Mouse (Mus musculus) mouse embryonic stem cell (cell line): ENCODE measurements around the gene Plekhb1.

Source experiments
- in situ Hi-C, 2 experiments: fragments of 300-500 bp; cut with MboI; formaldehyde crosslinking; loops; 1 replicate in 1 of 2; 3 replicates in 1 of 2; pipeline ENCODE4 v1.14.3; 2019 to 2020; ENCODE audit warnings: low sequenced_read_pairs in 2 of 2, low pct_unique_long_range_greater_than_20kb in 1 of 2, mixed read lengths in 1 of 2; ENCODE audit not compliant: unreplicated experiment in 1 of 2

Gene Plekhb1

DNA sequence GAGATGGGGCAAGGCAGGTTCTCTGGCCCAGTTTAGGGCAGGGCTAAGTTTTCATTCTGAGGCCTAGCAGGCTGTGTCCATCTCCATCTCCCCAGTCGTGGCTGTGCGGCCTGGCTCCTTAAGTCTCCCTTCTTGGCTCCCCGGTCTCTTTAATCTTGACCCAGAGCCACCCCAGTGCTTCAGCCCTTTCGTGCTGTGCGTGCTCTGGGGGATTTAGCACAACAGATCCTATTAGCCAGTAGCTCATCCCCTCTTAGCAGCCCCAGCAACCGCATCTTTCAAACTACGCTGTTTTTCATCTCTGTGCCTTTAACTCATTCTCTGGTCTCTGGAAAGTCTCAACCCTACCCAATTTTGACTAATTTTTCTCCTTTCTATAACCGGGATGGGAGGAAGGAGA is at the start of gene Plekhb1:
Plekhb1 (minus strand) TSS at position 184 of the 400 bp plus-strand sequence.
- in situ Hi-C loops: no loop called here

DNA sequence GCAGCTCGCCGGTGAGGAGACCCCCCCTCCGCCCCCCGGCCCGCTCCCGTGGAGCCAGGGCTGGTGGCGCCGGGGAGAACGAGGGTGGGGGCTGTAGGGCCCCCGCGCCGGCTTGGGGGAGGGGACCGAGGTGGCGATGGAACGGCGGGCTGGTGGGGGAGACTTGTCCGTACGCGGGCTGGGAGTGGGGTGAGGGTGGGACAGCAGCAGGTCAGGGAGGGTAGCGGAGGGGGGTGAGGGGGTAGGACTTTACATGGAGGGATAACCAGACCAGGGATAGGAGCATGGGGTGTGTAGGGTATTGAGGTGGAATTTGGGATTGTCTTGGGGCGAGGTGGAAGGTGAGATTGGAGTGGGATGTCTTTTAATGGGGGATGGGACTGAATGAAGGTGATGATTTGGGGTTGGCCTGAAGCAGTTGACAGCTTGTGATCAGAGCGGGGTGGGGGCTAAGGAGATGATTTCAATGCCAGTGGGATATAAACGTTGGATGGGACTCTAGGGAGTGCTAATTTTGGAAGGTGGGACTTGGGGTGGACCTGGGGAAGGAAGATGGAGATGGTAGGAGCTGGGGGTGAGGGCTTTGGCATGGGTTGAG is 44.8 kb upstream of the Plekhb1 start:
- in situ Hi-C loops: no loop called here

DNA sequence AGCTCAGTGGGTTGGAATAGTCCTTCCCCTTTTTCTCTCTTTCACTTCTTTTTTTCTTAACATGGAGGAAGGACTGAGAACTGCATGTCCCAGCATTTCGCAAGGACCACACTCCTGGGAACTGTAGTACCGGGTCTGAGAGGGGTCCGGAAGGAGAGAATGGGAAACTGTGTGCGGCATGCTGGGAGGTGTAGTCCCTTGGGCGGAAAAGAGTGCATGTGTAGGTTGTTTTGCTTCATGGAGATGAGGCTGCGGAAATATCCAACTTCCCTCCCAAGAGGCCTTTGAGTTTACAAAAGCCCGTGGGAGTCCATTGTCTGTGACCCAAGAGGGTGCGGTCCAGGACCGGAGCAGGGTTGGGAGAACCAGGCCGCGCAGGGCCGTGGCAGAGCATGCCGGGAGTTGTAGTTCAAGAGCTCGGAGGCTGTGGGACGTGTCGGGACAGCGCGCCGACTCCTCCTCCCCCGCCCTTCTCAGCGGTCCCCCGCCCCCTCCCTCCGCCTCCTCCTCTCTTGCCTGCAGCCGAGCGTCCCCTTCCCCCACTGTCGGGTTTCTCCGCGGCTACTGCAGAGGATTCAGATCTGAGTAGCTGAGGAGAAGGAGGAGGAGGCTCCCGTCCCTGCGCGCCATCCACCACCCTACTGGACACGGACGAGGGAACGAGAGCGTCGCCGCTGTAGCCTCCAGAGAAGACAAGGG is 44.1 kb upstream of the Plekhb1 start, which contains the start of gene Fam168a:
Fam168a (plus strand) TSS at position 493 of the 699 bp plus-strand sequence.
- in situ Hi-C loops: no loop called here

DNA sequence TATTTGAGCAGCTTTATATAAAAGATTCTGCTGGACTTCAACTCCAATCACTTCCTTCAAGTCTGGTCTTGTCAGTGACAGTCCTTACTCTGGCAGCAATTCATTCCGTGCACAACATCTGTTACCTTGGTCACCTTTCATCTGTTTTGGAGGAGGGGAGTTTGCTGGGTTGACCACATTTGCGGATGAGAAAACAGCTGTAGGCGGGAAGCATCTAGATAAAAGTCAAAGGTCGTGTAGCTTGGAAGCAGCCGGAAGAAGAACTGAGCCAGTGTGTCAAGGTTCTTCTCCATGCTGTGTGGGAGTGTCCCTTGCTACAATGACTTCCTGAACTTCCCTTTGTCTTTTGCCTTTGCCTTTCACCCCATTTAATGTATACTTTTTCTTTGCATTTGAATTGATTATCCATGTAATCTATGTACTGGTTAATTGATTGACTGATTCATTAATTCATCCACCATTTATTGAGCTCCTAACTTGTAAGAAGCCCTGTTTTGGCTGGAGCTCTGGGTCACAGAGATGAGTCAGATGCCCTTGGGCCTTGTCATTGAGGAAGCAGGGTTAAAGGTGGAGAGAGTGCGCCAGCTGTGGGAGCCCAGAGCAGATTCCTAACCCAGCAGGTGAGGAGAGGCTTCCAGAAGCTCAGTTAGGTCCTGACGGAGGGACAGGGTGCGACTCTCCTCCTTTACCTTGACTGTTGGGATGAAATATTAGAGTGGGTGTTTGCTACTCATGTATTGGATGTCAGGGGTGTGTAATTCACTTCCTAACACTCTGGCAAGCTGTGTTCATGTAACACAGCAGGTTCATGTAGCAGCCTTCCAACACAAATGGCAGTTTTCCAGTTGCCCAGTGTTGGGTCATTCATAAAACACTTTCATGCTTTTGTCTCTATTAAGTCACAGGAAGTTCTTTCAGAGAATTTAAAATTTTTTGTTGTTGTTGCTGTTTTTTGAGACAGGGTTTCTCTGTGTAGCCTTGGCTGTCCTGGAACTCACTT is 37.9 kb upstream of the Plekhb1 start:
- in situ Hi-C loops: no loop called here

- in situ Hi-C loops: no loop called here
Observed at GRCm38 (mm10) chr7:100693199-100693598, 31.0 kb upstream of the Plekhb1 start.

DNA sequence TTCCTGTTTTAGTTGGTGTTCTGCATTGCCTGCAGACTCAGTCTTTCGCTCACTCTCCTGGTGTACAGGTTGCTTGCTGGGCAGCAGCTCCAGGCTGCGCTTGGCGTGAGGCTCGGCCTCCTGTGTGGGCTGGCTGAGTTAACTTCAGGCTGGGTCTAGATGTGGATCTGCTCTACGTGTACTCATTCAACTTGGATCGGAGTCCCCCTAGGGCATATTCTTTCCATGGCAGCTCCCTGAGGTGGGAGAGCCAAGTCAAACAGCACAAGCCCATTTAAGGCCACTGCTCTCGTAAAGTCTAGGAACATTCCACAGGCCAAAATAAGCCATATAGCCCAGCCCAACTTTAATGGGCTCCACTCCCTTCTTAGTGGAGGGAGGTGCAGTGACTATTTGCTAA is 26.3 kb upstream of the Plekhb1 start:
- in situ Hi-C loops: no loop called here

GRCm38 (mm10) chr7:100685061-100686030 is 23.1 kb upstream of the Plekhb1 start:
- in situ Hi-C loops: no loop called here

DNA sequence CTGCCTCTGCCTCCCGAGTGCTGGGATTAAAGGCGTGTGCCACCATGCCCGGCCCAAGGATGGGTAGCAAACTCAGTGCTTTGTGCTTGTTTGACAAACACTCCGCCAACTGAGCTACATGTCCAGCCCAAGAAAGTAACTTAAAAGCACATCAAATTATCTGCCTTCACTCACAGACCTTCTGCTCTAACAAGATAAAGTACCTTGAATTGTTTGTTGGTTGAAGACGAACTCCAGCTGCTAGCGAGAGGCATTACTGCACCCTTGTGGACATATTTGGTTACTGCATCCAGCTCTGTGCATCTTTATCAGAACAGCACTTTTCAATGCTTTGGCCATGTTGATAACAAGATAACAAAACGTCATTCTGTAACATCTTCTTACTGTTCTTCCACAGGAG is 22.3 kb upstream of the Plekhb1 start:
- in situ Hi-C loops: no loop called here

DNA sequence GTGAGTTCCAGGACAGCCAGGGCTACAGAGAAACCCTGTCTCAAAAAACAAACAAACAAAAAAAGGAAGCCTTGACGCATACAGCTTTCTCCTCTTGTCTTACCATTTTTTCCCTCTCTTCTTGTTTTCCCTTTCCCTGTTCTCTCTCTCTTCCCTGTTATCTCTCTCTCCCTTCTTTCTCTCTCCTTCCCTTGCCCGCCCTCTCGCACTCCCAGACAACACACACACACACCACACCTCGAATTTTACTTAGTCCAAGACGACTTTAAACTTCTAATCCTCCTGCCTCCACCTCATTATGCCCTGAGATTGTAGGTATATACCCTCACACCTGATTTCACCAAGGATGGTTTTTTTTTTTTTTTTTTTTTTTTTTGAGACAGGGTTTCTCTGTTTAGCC is 21.9 kb upstream of the Plekhb1 start:
- in situ Hi-C loops: no loop called here

DNA sequence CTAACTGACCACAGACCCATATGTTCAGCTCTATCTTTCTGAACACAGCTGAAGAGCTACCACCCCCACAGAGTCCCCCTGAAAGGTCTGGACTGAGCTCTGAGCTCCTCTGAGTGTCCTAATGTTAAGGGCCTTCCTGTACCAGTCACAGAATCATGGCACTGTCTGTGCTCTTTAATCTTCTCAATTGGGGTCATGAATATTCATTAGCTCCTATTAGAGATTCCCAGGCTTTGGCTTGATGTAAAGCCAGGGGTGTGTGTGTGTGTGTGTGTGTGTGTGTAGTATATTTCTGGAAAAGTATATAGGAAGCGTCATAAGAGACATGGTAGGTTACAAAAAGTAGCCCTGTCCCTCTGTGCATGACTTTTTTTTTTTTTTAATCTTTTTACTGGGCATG is 21.0 kb upstream of the Plekhb1 start:
- in situ Hi-C loops: no loop called here

- in situ Hi-C loops: no loop called here
Observed at GRCm38 (mm10) chr7:100681132-100681531, 18.9 kb upstream of the Plekhb1 start.

DNA sequence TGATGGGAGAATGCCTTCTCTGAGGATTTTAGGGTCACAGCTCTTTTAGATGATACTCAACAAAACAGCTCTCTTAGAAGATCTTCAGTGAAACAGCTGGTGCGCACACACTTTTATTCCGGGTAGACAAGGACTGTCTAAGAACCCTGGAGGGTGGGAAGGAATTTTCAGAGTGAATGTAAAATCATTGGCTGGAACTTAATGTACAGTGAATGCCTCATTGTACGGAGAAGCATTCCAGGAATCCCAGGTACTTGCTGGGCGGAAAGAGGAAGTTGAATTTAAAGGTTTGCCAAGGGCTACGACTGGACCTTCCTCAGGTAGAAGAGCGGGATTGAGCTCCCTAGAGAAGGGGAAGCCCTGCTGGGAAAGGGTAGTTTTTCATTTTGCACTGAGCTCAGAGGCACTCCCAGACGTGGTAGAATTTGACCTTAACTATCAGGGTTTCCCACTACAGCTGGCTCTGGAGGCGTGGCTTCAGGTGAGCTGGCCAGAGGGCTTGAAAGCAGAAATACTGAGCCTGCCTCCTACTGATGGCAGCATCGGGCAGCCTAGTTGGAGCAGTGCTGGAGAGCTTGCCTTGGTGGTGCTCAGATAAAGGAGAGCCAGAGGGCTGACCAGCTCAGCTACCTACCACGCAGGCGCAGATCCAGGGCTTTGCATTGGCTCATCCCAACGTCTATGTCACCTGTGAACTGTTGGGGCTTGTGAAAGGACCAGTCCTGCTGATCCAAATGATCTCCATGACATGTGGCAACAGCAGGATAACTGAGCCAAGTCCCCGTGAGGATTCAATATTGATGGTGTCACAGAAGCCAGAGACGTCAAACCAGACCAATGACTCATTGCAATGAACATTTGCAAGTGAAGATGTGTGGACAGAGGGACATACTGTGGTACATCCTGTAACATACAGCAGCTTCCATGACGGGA is 17.0 kb upstream of the Plekhb1 start:
- in situ Hi-C loops: no loop called here

- in situ Hi-C loops: no loop called here
Observed at GRCm38 (mm10) chr7:100678052-100678451, 15.8 kb upstream of the Plekhb1 start.

GRCm38 (mm10) chr7:100674941-100675340 is 12.7 kb upstream of the Plekhb1 start:
- in situ Hi-C loops: no loop called here

DNA sequence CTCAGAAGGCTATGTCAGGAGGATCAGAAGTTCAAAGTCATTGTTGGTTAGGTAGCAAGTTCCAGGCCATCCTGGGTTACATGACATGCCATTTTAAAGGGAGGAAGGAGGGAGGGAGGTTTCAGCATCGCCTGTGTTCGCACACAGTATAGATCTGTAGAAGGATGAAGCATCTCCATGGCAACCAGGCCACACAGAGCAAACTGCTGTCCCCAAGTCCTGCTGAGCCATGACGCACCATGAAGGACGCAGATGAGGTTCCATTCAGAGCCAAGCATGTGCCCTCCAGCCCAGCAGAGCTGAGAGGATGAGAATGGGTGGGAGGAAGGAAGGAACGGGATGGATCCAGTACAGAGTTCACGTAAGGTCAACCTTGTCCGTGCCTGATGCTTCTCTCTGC is 11.2 kb upstream of the Plekhb1 start:
- in situ Hi-C loops: no loop called here

DNA sequence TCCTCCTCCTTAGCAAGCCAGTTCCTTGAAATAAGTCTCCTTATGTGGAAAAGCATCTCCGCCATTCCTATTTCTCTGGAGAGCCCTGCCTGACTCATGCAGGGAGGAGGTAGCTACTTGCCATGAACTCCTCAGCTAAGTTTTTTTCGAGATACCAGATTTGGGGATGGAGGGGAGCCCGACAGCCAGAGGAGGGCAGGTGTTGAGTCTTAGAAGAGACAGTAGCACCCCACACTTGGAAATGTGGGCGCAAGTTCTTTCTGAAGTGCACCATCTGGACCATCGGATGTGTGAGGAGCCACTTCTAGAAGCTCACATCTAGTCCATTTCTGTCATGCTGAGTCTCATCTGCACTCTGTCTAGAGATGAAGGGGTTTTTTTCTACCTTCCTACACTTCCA is 8.4 kb upstream of the Plekhb1 start:
- in situ Hi-C loops: no loop called here

GRCm38 (mm10) chr7:100663729-100664304 is 1.6 kb upstream of the Plekhb1 start:
- in situ Hi-C loops: no loop called here
